Mouse (Mus musculus) CH12F3 (cell line): ENCODE results near the gene Ttc23.

Experiments
- in situ Hi-C: fragments of 300-500 bp; cut with MboI; formaldehyde crosslinking; loops from 2 replicates; pipeline ENCODE4 v1.14.3; 2020; ENCODE audit warnings: low sequenced_read_pairs

Gene Ttc23

GRCm38 (mm10) chr7:67692141-67692540 lies 44.9 kb downstream of the Ttc23 start:
- in situ Hi-C loops, result no loop called here

DNA sequence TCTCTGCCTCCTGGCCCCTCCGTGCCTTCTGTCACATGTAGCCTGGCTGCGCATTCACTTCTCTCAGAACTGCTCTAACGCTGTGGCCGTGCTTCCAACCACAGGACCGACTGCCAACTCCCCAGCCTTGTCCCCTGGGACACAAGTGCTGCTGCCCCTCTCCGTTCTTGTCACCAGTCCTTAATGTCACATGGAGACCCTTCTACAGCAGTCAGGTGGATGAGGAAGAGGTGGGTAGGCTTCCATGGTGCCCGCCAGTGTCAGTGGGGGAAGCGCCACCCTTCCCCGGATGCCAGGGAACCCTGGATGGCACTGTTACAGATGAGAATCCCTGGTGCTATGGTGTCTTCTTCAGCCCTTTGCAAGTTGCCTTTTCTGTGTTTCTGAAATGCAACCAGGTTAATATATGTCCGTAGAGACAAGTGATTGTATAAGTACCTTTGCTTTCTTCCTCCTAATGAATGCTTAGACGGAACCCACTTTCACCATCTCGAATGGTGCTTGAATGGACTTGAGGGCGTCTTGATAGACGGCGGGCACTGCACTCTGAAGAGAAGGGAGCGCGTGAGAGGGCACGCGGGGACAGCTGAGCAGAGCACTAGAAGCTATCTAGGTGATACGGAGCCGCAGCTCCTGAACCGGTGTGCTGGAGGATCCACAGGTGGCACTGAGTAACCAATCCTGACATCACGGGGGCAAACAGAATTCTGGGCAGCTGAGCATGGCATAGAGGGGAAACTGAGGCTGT lies 45.8 kb downstream of the Ttc23 start:
- in situ Hi-C loops, result no loop called here

DNA sequence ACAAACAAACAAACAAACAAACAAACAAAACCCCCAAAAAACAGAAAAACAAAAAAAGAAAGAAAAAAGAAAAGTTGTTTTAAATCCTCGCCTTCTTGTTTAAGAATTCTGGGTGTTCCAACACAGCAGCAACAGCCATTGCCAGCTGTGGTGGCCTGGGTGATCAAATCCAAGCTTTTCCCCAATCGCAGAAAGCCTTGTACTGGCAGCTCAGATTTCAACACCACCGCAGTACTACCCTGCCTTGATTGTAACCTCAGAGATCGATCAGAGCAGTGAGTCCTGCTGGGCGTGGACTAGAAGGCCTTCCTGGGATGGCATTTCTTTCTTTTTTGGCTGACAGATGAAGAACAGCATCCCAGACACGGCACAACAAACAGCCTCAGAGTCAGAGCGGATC lies 48.7 kb downstream of the Ttc23 start:
- in situ Hi-C loops, result no loop called here

- in situ Hi-C loops, result no loop called here
These were observed 50.9 kb downstream of the Ttc23 start for GRCm38 (mm10) chr7:67697892-67698630.

GRCm38 (mm10) chr7:67699301-67699700 lies 52.1 kb downstream of the Ttc23 start:
- in situ Hi-C loops, result no loop called here

GRCm38 (mm10) chr7:67700846-67701245 lies 53.6 kb downstream of the Ttc23 start:
- in situ Hi-C loops, result no loop called here

- in situ Hi-C loops, result no loop called here
These were observed 54.2 kb downstream of the Ttc23 start for GRCm38 (mm10) chr7:67701252-67701914.

DNA sequence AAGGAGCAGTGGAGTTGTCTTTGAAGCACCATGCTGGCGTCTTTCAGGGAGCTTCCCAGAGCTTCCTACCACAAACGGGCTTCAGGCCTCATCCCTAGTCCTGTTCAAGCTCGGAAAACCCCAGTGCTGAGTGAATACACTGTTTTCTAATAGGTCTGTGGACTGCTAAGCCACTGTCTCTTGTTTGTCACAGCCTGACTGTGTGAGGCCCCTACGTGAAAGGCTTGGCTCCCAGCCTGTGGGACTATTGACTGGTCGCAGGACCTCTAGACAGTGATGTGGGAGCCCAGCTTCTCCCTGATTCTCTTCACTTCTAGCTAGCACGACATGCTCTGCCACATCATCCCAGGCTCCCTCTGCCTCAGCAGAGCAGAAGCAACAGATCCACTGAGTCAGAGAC lies 61.0 kb downstream of the Ttc23 start:
- in situ Hi-C loops, result no loop called here

- in situ Hi-C loops, result no loop called here
These were observed 63.0 kb downstream of the Ttc23 start for GRCm38 (mm10) chr7:67710216-67710615.

DNA sequence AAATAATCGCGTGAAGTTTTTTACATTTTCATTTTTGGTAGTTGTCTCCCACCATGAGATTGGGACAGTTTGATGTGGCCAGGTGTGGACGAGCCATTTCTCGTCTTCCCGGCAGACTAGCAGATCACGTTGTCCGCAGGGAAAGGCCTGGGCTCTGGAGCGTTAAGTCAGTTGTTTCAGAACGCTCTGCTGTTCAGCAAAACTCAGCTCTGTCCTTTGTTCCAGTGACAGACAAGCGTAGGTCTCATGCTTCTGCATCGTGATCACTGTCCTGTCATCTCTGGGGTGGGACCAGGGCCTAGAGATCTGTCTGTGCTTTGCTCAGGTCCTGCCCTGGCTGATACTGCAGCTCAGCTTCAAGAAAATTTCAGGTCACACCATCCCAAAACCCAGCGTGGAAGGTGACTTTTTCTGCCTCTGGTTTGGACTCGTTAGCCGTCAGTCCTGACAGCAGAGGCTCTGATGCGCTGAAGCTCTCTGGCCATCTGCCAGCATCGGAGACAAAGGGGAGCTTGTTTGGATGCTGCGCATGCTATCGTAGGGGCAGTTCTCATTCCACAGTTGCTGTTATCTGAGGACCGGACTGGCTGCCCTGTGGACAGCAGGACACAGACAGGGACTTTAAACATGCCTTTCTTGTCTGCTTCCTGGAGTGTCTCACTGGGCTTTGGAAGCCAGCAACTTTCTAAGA lies 66.8 kb downstream of the Ttc23 start:
- in situ Hi-C loops, result no loop called here

- in situ Hi-C loops, result no loop called here
These were observed 68.0 kb downstream of the Ttc23 start for GRCm38 (mm10) chr7:67715176-67715575.

DNA sequence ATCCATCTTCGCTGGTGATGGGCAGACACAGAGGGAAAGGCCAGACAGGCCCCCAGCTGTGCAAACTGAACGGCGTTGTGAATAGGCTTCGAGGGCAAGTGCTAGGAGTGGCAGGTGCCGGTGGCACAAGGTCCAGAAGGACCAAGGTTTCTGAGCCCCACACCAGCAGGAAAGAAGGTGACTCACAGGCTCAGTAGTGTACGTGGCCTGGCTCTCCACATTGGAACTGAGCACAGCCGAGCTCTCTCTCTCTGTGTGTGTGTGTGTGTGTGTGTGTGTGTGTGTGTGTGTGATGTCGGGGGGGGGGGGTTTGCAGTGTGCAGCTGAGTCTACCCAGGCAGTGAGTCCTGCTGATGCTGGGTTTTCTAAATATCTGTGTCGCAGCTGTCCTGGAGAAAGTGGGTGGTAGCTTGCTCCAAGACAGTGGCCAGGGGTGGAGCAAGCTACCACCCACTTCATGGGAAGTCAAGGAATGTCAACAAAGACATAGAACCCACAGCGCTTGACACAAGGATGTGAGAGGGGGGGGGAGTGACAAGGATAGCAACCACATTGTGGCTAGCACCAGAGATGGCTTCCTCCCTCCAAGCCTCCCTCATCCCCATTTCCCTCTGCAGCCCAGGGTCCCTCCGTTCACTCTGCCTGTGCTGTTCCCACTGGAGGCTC lies 69.1 kb downstream of the Ttc23 start:
- in situ Hi-C loops, result no loop called here

GRCm38 (mm10) chr7:67716925-67717324 lies 69.7 kb downstream of the Ttc23 start:
- in situ Hi-C loops, result no loop called here

GRCm38 (mm10) chr7:67717520-67717919 lies 70.3 kb downstream of the Ttc23 start:
- in situ Hi-C loops, result no loop called here

GRCm38 (mm10) chr7:67718804-67719203 lies 71.6 kb downstream of the Ttc23 start:
- in situ Hi-C loops, result no loop called here

DNA sequence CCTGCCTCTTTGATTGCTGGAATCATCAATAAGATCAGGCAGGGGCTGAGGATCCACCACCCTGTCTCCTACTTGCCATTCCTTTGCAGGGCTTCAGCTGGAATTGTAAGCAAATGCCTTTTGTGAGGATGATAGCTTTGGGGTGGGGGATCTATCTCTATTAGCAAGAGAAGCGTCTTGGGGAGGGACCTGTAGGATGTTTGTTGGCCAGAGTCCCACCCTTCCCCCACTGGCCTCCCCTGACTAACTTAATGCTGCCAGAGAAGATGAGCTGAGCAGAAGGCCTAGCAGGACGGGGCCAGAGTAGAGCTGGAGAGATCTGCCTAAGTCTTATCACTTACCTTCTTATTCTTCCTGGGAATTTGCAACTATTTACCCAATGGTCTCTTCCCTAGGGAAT lies 75.0 kb downstream of the Ttc23 start:
- in situ Hi-C loops, result no loop called here

GRCm38 (mm10) chr7:67724536-67724935 lies 77.3 kb downstream of the Ttc23 start:
- in situ Hi-C loops, result no loop called here

DNA sequence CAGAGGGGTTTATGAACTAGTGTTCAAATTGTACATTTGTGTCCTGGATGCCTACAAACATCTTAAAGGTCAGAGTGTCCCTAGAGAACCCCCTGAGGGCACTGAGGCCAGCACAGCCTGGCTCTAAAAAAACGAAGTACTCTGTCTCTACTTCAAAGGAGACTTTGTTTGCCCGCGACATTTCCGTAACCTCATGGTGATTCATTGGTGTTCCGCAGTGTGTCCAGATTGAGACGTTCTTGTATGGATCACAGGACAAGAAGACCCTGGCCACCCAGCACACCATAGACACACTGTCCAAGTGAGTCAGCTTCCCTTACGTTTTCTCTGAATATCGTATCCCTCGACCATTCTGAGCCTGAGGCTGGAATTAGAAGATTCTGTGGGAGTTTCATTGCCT lies 77.8 kb downstream of the Ttc23 start:
- in situ Hi-C loops, result no loop called here

GRCm38 (mm10) chr7:67728203-67728602 lies 81.0 kb downstream of the Ttc23 start:
- in situ Hi-C loops, result no loop called here

DNA sequence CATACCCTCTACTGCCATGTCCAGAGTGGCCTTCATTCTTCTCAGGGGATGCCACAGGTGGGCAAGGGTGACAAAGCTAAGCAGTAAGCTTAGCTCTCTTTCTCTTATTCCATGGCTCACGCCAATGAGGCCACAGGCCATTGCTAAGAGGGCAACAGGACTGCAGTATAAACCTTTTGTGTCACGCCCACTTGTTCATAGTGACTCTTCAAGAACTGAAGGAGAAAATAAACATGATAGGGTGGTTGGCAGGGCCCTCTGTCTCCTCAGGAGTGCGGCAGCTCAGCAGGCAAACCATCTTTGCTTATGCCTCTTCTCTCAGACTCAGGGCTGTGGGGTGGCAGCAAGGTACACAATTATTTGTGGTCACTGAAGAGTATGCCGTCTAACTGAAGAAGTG lies 81.6 kb downstream of the Ttc23 start:
- in situ Hi-C loops, result no loop called here
